In genomic region chr7:24326273-24327135, GRCm38 (mm10) we compare ENCODE assay signal across 8 mouse cellular contexts. TPM values are rescaled to one million over a fixed set of nuclear protein-coding genes. Genes with fewer than 3 reads are reported as not detected.
DNase-seq lines count a peak whose midpoint lies in the region; ATAC-seq and TF ChIP-seq lines count a peak whose summit lies in the region.

No protein-coding gene starts in this region.

- peak overlapping the region; percentile 43 for H3K4me3 ChIP-seq in heart, embryonic 12.5 days
- no peak overlapping the region for H3K4me3 ChIP-seq in heart, adult 2 months
- 0 out of 2 replicates have a peak overlapping the region, but pooled peaks have one; percentile 6 for H3K4me3 ChIP-seq in cortical plate, adult 2 months (ENCODE audit: insufficient read depth, low read length)
- H3K4me3 ChIP-seq in intestine, embryonic 15.5 days (replicated peaks), result no peak overlapping the region
- H3K4me3 ChIP-seq in midbrain, embryonic 10.5 days, result peak overlapping the region; percentile 48

- no peaks in the 10 kb centered on the region for H3K36me3 ChIP-seq in heart, embryonic 12.5 days
- H3K36me3 ChIP-seq in heart, adult 2 months (ENCODE audit: control insufficient read depth, insufficient read depth, low read length), result no peaks in the 10 kb centered on the region
- no peaks in the 10 kb centered on the region for H3K36me3 ChIP-seq in intestine, embryonic 15.5 days
- H3K36me3 ChIP-seq in midbrain, embryonic 10.5 days, result no peaks in the 10 kb centered on the region

- 49% methylated on average over 20 of the region's 20 CpGs for WGBS in heart, embryonic 12.5 days
- WGBS in heart, adult 2 months, result 46% methylated on average over 20 of the region's 20 CpGs
- 51% methylated on average over 20 of the region's 20 CpGs for whole genome bisulfite sequencing in intestine, embryonic 15.5 days
- WGBS in midbrain, embryonic 10.5 days, result 49% methylated on average over 20 of the region's 20 CpGs

- H3K9ac ChIP-seq in heart, embryonic 12.5 days, result no peak overlapping the region; the same call in 1 of the 2 replicates
- no peak overlapping the region for H3K9ac ChIP-seq in heart, adult 2 months (ENCODE audit: low read depth, low read length)
- no peak overlapping the region for H3K9ac ChIP-seq in intestine, embryonic 15.5 days

- H3K4me1 ChIP-seq in heart, embryonic 12.5 days (replicated peaks), result no peaks in the 10 kb centered on the region
- H3K4me1 ChIP-seq in heart, adult 2 months (ENCODE audit: control insufficient read depth, insufficient read depth, low read length), result no peaks in the 10 kb centered on the region
- H3K4me1 ChIP-seq in cortical plate, adult 2 months (ENCODE audit: control insufficient read depth, insufficient read depth, low read length), result 0 out of 2 replicates have a peak, but pooled peaks cover 1% of the 10 kb centered on the region
- H3K4me1 ChIP-seq in intestine, embryonic 15.5 days (replicated peaks), result no peaks in the 10 kb centered on the region
- peaks cover 13% of the 10 kb centered on the region for H3K4me1 ChIP-seq in midbrain, embryonic 10.5 days

- no peak for TF ChIP-seq CTCF in heart, adult 2 months (IDR thresholded peaks at IDR 0.05)
- TF ChIP-seq CTCF in cortical plate, adult 2 months (IDR thresholded peaks at IDR 0.05; ENCODE audit: extremely low read depth, insufficient read depth, low read length), result no peak

- H3K9me3 ChIP-seq in heart, embryonic 12.5 days (replicated peaks), result peaks cover 17% of the 10 kb centered on the region
- peaks cover 3% of the 10 kb centered on the region; the same call in 1 of the 2 replicates for H3K9me3 ChIP-seq in intestine, embryonic 15.5 days
- H3K9me3 ChIP-seq in midbrain, embryonic 10.5 days (replicated peaks), result peaks cover 13% of the 10 kb centered on the region; the same call in 1 of the 2 replicates

- peak overlapping the region; percentile 69 for H3K4me2 ChIP-seq in heart, embryonic 12.5 days
- H3K4me2 ChIP-seq in intestine, embryonic 15.5 days (replicated peaks), result peak overlapping the region; percentile 48

- no peak for TF ChIP-seq POLR2A in heart, adult 2 months (IDR thresholded peaks at IDR 0.05; ENCODE audit: insufficient read depth, low read depth, low read length)
- no peak for TF ChIP-seq POLR2A in cortical plate, adult 2 months (IDR thresholded peaks at IDR 0.05; ENCODE audit: extremely low read depth, insufficient read depth, low read length)

- peaks cover 6% of the 10 kb centered on the region for H3K27me3 ChIP-seq in heart, embryonic 12.5 days (replicated peaks)
- H3K27me3 ChIP-seq in heart, adult 2 months (ENCODE audit: control insufficient read depth, insufficient read depth, low read length), result no peaks in the 10 kb centered on the region
- H3K27me3 ChIP-seq in intestine, embryonic 15.5 days (replicated peaks), result peaks cover 5% of the 10 kb centered on the region
- no peaks in the 10 kb centered on the region for H3K27me3 ChIP-seq in midbrain, embryonic 10.5 days (ENCODE audit: low read depth, poor library complexity, severe bottlenecking)

- ATAC-seq in heart, embryonic 12.5 days (ENCODE audit: insufficient number of reproducible peaks, low FRiP score), result no peak
- ATAC-seq in intestine, embryonic 15.5 days, result no peak

- H3K27ac ChIP-seq in heart, embryonic 12.5 days (ENCODE audit: poor library complexity, severe bottlenecking), result no peak overlapping the region
- H3K27ac ChIP-seq in heart, adult 2 months, result no peak overlapping the region
- no peak overlapping the region for H3K27ac ChIP-seq in cortical plate, adult 2 months (ENCODE audit: insufficient read depth, low read length)
- H3K27ac ChIP-seq in intestine, embryonic 15.5 days, result no peak overlapping the region
- H3K27ac ChIP-seq in midbrain, embryonic 10.5 days (replicated peaks), result peak overlapping the region; percentile 65; the same call in 1 of the 2 replicates

- no peak for TF ChIP-seq EP300 in heart, adult 2 months (IDR thresholded peaks at IDR 0.05; ENCODE audit: insufficient read depth, low read depth, low read length)

- DNase-seq in heart, adult 2 months, result no peak
- no peak for DNase-seq in midbrain, embryonic 10.5 days (ENCODE audit: low spot score)
- no peak for DNase-seq in gastrocnemius, postnatal 14 days
- DNase-seq in MN1 (ENCODE audit: low spot score) (no peak), adipocyte (ENCODE audit: low spot score) (no peak)

- H3K79me2 ChIP-seq in heart, adult 2 months (replicated peaks; ENCODE audit: control insufficient read depth, insufficient read depth, low read length), result no peaks in the 10 kb centered on the region

- intact Hi-C loops in heart, adult 2 months (cut with DNase I), result no loop called here
- intact Hi-C loops in gastrocnemius, postnatal 14 days (cut with DNase I; ENCODE audit: low total_unique reads), result no loop called here

RNA-seq across cellular contexts. Expression of gene Tescl, which starts 7.2 kb away (rescaled TPM):
- polyA plus RNA-seq in heart, embryonic 12.5 days (2016; fragmentation: Nextera tagmentation; extraction: Ambion mirVana), result 0.31 TPM in 1 of 2 replicates, not detected in the other
- total RNA-seq in heart, adult 2 months (2021), result not detected
- 0.35 and 0.66 TPM in 2 replicates for polyA plus RNA-seq in heart, adult 2 months (2012; rRNA removed)
- polyA plus RNA-seq in cortical plate, adult 2 months (2012; rRNA removed), result 0.29 TPM in 1 of 2 replicates, not detected in the other
- 0.18 and 0.27 TPM in 2 replicates for polyA plus RNA-seq in intestine, embryonic 15.5 days (2015; fragmentation: Nextera tagmentation; extraction: Ambion mirVana)
- polyA plus RNA-seq in midbrain, embryonic 10.5 days (2016; fragmentation: Nextera tagmentation; extraction: Ambion mirVana), result 0.14 and 0.26 TPM in 2 replicates
- total RNA-seq in gastrocnemius, postnatal 14 days (2021), result not detected

RNA-seq across cellular contexts. Expression of gene Zfp94, which starts 10.0 kb away (rescaled TPM):
- polyA plus RNA-seq in heart, embryonic 12.5 days (2016; fragmentation: Nextera tagmentation; extraction: Ambion mirVana), result 5.5 and 5.6 TPM in 2 replicates
- 1 to 10 TPM; 1.9 to 2.7 TPM for total RNA-seq in heart, adult 2 months (2021)
- 3.4 and 3.8 TPM in 2 replicates for polyA plus RNA-seq in heart, adult 2 months (2012; rRNA removed)
- 20.2 and 22.4 TPM in 2 replicates for polyA plus RNA-seq in cortical plate, adult 2 months (2012; rRNA removed)
- 6.0 and 7.5 TPM in 2 replicates for polyA plus RNA-seq in intestine, embryonic 15.5 days (2015; fragmentation: Nextera tagmentation; extraction: Ambion mirVana)
- 13.7 and 15.5 TPM in 2 replicates for polyA plus RNA-seq in midbrain, embryonic 10.5 days (2016; fragmentation: Nextera tagmentation; extraction: Ambion mirVana)
- total RNA-seq in gastrocnemius, postnatal 14 days (2021), result 1 to 10 TPM; 1.7 to 2.4 TPM

RNA-seq across cellular contexts. Expression of gene Lypd5, which starts 22.5 kb away (rescaled TPM):
- polyA plus RNA-seq in heart, embryonic 12.5 days (2016; fragmentation: Nextera tagmentation; extraction: Ambion mirVana), result not detected in 2 replicates
- not detected for total RNA-seq in heart, adult 2 months (2021)
- polyA plus RNA-seq in heart, adult 2 months (2012; rRNA removed), result not detected in 2 replicates
- not detected in 2 replicates for polyA plus RNA-seq in cortical plate, adult 2 months (2012; rRNA removed)
- polyA plus RNA-seq in intestine, embryonic 15.5 days (2015; fragmentation: Nextera tagmentation; extraction: Ambion mirVana), result not detected in 2 replicates
- not detected in 2 replicates for polyA plus RNA-seq in midbrain, embryonic 10.5 days (2016; fragmentation: Nextera tagmentation; extraction: Ambion mirVana)
- not detected for total RNA-seq in gastrocnemius, postnatal 14 days (2021)

RNA-seq across cellular contexts. Expression of gene Zfp61, which starts 25.5 kb away (rescaled TPM):
- 17.0 and 17.7 TPM in 2 replicates for polyA plus RNA-seq in heart, embryonic 12.5 days (2016; fragmentation: Nextera tagmentation; extraction: Ambion mirVana)
- total RNA-seq in heart, adult 2 months (2021), result 1 to 10 TPM; 2.7 to 3.3 TPM
- polyA plus RNA-seq in heart, adult 2 months (2012; rRNA removed), result 2.7 and 5.3 TPM in 2 replicates
- polyA plus RNA-seq in cortical plate, adult 2 months (2012; rRNA removed), result 22.9 and 27.6 TPM in 2 replicates
- 23.6 and 24.6 TPM in 2 replicates for polyA plus RNA-seq in intestine, embryonic 15.5 days (2015; fragmentation: Nextera tagmentation; extraction: Ambion mirVana)
- 36.7 and 41.4 TPM in 2 replicates for polyA plus RNA-seq in midbrain, embryonic 10.5 days (2016; fragmentation: Nextera tagmentation; extraction: Ambion mirVana)
- 1 to 10 TPM; 2.6 to 3.8 TPM for total RNA-seq in gastrocnemius, postnatal 14 days (2021)

RNA-seq across cellular contexts. Expression of gene Kcnn4, which starts 43.6 kb away (rescaled TPM):
- polyA plus RNA-seq in heart, embryonic 12.5 days (2016; fragmentation: Nextera tagmentation; extraction: Ambion mirVana), result 6.9 and 7.8 TPM in 2 replicates
- 1 to 10 TPM in 1 of 2 experiments, under 1 TPM in 1; 0.91 to 1.1 TPM for total RNA-seq in heart, adult 2 months (2021)
- 1.2 and 1.9 TPM in 2 replicates for polyA plus RNA-seq in heart, adult 2 months (2012; rRNA removed)
- polyA plus RNA-seq in cortical plate, adult 2 months (2012; rRNA removed), result 0.47 and 0.77 TPM in 2 replicates
- 2.7 and 3.4 TPM in 2 replicates for polyA plus RNA-seq in intestine, embryonic 15.5 days (2015; fragmentation: Nextera tagmentation; extraction: Ambion mirVana)
- 3.3 and 4.0 TPM in 2 replicates for polyA plus RNA-seq in midbrain, embryonic 10.5 days (2016; fragmentation: Nextera tagmentation; extraction: Ambion mirVana)
- total RNA-seq in gastrocnemius, postnatal 14 days (2021), result under 1 TPM; 0.29 to 0.33 TPM

Comparison
In these comparisons a context has a peak if more than half of its experiments do, and no peak if none do; other contexts are left out.
1. H3K4me3 ChIP-seq: peak in heart, embryonic 12.5 days (single experiment), cortical plate, adult 2 months (single experiment) and midbrain, embryonic 10.5 days (single experiment); none in heart, adult 2 months (single experiment) and intestine, embryonic 15.5 days (single experiment).